1 mouse cellular context compared by ENCODE assay signal in genomic region chr7:5060239-5060731, GRCm38 (mm10).
TF ChIP-seq lines count a peak whose summit lies in the region.

No protein-coding gene starts in this region.

TF ChIP-seq in CH12.LX, 34 proteins besides CTCF, POLR2A, EP300 and RAD21:
- TF ChIP-seq ELF1 (IDR thresholded peaks at IDR 0.05; ENCODE audit: low read depth, low read length) = 0 out of 2 replicates have a peak, but pooled peaks have one; percentile 22
- no peak for TF ChIP-seq ZC3H11A (IDR thresholded peaks at IDR 0.05; ENCODE audit: low read depth, low read length)
- TF ChIP-seq ZMIZ1 (IDR thresholded peaks at IDR 0.05; ENCODE audit: low read depth, low read length) = peak; percentile 54
- TF ChIP-seq ZKSCAN1 (IDR thresholded peaks at IDR 0.05; ENCODE audit: borderline replicate concordance, low read depth, low read length) = no peak
- TF ChIP-seq USF1 (IDR thresholded peaks at IDR 0.05; ENCODE audit: low read depth, low read length) = no peak
- no peak for TF ChIP-seq GABPA (IDR thresholded peaks at IDR 0.05; ENCODE audit: insufficient replicate concordance, low read depth, low read length)
- no peak for TF ChIP-seq JUND (conservative IDR thresholded peaks at IDR 0.05; ENCODE audit: low read depth, low read length)
- TF ChIP-seq SIN3A (IDR thresholded peaks at IDR 0.05; ENCODE audit: low read length) = peak; percentile 79; the same call in 1 of the 2 replicates
- TF ChIP-seq RCOR1 (conservative IDR thresholded peaks at IDR 0.05; ENCODE audit: low read depth, low read length) = no peak
- TF ChIP-seq MAX (IDR thresholded peaks at IDR 0.05; ENCODE audit: low read length) = peak; percentile 51; the same call in 1 of the 2 replicates
- TF ChIP-seq ETS1 (conservative IDR thresholded peaks at IDR 0.05; ENCODE audit: low read depth, low read length) = no peak
- TF ChIP-seq MXI1 (IDR thresholded peaks at IDR 0.05; ENCODE audit: low read depth, low read length) = peak; percentile 39; the same call in 1 of the 2 replicates
- 0 out of 2 replicates have a peak, but pooled peaks have one; percentile 20 for TF ChIP-seq MAZ (IDR thresholded peaks at IDR 0.05; ENCODE audit: low read depth, low read length)
- TF ChIP-seq TBP (conservative IDR thresholded peaks at IDR 0.05; ENCODE audit: low read depth, low read length) = no peak
- TF ChIP-seq HCFC1 (IDR thresholded peaks at IDR 0.05; ENCODE audit: low read depth, low read length) = no peak
- TF ChIP-seq UBTF (IDR thresholded peaks at IDR 0.05; ENCODE audit: low read depth, low read length) = 0 out of 2 replicates have a peak, but pooled peaks have one; percentile 73
- no peak for TF ChIP-seq PAX5 (IDR thresholded peaks at IDR 0.05; ENCODE audit: low read length)
- 0 out of 2 replicates have a peak, but pooled peaks have one; percentile 43 for TF ChIP-seq MEF2A (IDR thresholded peaks at IDR 0.05; ENCODE audit: borderline replicate concordance, low read depth, low read length)
- TF ChIP-seq E2F4 (IDR thresholded peaks at IDR 0.05; ENCODE audit: insufficient replicate concordance, low read depth, low read length) = no peak
- TF ChIP-seq MYC (IDR thresholded peaks at IDR 0.05; ENCODE audit: low read depth, low read length) = no peak; the same call in 1 of the 2 replicates
- TF ChIP-seq USF2 (conservative IDR thresholded peaks at IDR 0.05; ENCODE audit: low read depth, low read length) = no peak
- TF ChIP-seq CHD2 (IDR thresholded peaks at IDR 0.05; ENCODE audit: low read length) = no peak
- no peak for TF ChIP-seq MAFK (IDR thresholded peaks at IDR 0.05; ENCODE audit: insufficient replicate concordance, low read length)
- TF ChIP-seq NELFE (IDR thresholded peaks at IDR 0.05; ENCODE audit: low read depth, low read length) = peak; percentile 52; the same call in 1 of the 2 replicates
- no peak for TF ChIP-seq BHLHE40 (IDR thresholded peaks at IDR 0.05; ENCODE audit: low read depth, low read length)
- no peak for TF ChIP-seq KAT2A (IDR thresholded peaks at IDR 0.05; ENCODE audit: insufficient replicate concordance, low read length)
- peak; percentile 60 for TF ChIP-seq SMC3 (IDR thresholded peaks at IDR 0.05; ENCODE audit: low read depth, low read length)
- no peak for TF ChIP-seq POLR2AphosphoS2 (IDR thresholded peaks at IDR 0.05; ENCODE audit: low read depth, low read length)
- no peak for TF ChIP-seq IRF4 (IDR thresholded peaks at IDR 0.05; ENCODE audit: low read depth, low read length)
- TF ChIP-seq JUN (IDR thresholded peaks at IDR 0.05; ENCODE audit: insufficient read depth, low read depth, low read length) = no peak
- peak; percentile 55; the same call in 1 of the 2 replicates for TF ChIP-seq TCF12 (IDR thresholded peaks at IDR 0.05; ENCODE audit: low read depth, low read length)
- TF ChIP-seq ZNF384 (IDR thresholded peaks at IDR 0.05; ENCODE audit: low read depth, low read length) = no peak
- peak; percentile 77; the same call in 1 of the 2 replicates for TF ChIP-seq CHD1 (IDR thresholded peaks at IDR 0.05; ENCODE audit: low read depth, low read length)
- TF ChIP-seq NRF1 (IDR thresholded peaks at IDR 0.05; ENCODE audit: low read depth, low read length) = peak; percentile 37; the same call in 1 of the 2 replicates
